Mouse (Mus musculus) MEL (cell line): Measurements from ENCODE around the gene Gm19668.

ENCODE experiments used
- CTCF ChIP-seq, 3 experiments: IDR thresholded peaks in 2 of 3; conservative IDR thresholded peaks in 1 of 3; 2 replicates each; pipeline ENCODE4 v1.5.1; 2011 to 2012; ENCODE audit warnings: low read length in 3 of 3, low read depth in 2 of 3, mild to moderate bottlenecking in 2 of 3, improper control_type of control experiment in 1 of 3, inconsistent platforms in 1 of 3, mixed read lengths in 1 of 3, moderate library complexity in 1 of 3; ENCODE audit not compliant: control insufficient read depth in 1 of 3, insufficient read depth in 1 of 3, poor library complexity in 1 of 3, severe bottlenecking in 1 of 3
- E2F4 ChIP-seq: IDR thresholded peaks from 2 replicates; pipeline ENCODE4 v1.6.1; 2011; ENCODE audit warnings: low read depth, low read length, improper control_type of control experiment, borderline replicate concordance
- EP300 ChIP-seq, 2 experiments: IDR thresholded peaks; 2 replicates each; pipeline ENCODE4 v1.6.1; 2011; ENCODE audit warnings: improper control_type of control experiment in 2 of 2, low read length in 2 of 2, low read depth in 1 of 2, mild to moderate bottlenecking in 1 of 2
- GATA1 ChIP-seq: IDR thresholded peaks from 2 replicates; pipeline ENCODE4 v1.6.1; 2011; ENCODE audit warnings: low read depth, low read length, improper control_type of control experiment
- MEF2A ChIP-seq: IDR thresholded peaks from 2 replicates; pipeline ENCODE4 v1.6.1; 2014; ENCODE audit warnings: low read depth, mild to moderate bottlenecking, inconsistent platforms, low read length, improper control_type of control experiment; ENCODE audit not compliant: poor library complexity, insufficient replicate concordance, severe bottlenecking; ENCODE audit errors: extremely low read depth
- NELFE ChIP-seq: IDR thresholded peaks from 2 replicates; pipeline ENCODE4 v1.6.1; 2011; ENCODE audit warnings: low read depth, low read length, improper control_type of control experiment
- POLR2A ChIP-seq, 2 experiments: IDR thresholded peaks; 2 replicates each; pipeline ENCODE4 v1.6.1; 2011 to 2012; ENCODE audit warnings: low read length in 2 of 2, mild to moderate bottlenecking in 2 of 2, control low read depth in 1 of 2, improper control_type of control experiment in 1 of 2, low read depth in 1 of 2, moderate library complexity in 1 of 2; ENCODE audit not compliant: control insufficient read depth in 1 of 2, insufficient read depth in 1 of 2, poor library complexity in 1 of 2
- POLR2AphosphoS2 ChIP-seq: IDR thresholded peaks from 2 replicates; pipeline ENCODE4 v1.6.1; 2011; ENCODE audit warnings: low read length, improper control_type of control experiment
- SIN3A ChIP-seq: IDR thresholded peaks from 2 replicates; pipeline ENCODE4 v1.6.1; 2012; ENCODE audit warnings: low read length, improper control_type of control experiment, inconsistent platforms
- TAL1 ChIP-seq: IDR thresholded peaks from 2 replicates; pipeline ENCODE4 v1.6.1; 2012; ENCODE audit warnings: mild to moderate bottlenecking, inconsistent platforms, low read length, moderate library complexity, mixed read lengths
- USF1 ChIP-seq: IDR thresholded peaks from 2 replicates; pipeline ENCODE4 v1.6.1; 2014; ENCODE audit warnings: low read depth, mild to moderate bottlenecking, inconsistent platforms, low read length, improper control_type of control experiment, moderate library complexity

GRCm38 (mm10) chr10:77814382-77814781, 15.4 kb upstream of the Gm19668 start, which contains the start of gene Gm2696:
- TF ChIP-seq E2F4 (no peak), CTCF (IDR thresholded peaks at IDR 0.05 in 2 of 3, conservative IDR thresholded peaks at IDR 0.05 in 1 of 3; ENCODE audit: control insufficient read depth in 1 of 3, insufficient read depth in 1 of 3, low read depth in 2 of 3, low read length in 3 of 3, poor library complexity in 1 of 3, severe bottlenecking in 1 of 3) (no peak), USF1 (no peak), TAL1 (no peak), POLR2A (IDR thresholded peaks at IDR 0.05; ENCODE audit: control insufficient read depth in 1 of 2, insufficient read depth in 1 of 2, low read depth in 1 of 2, low read length in 2 of 2, poor library complexity in 1 of 2) (no peak), EP300 (IDR thresholded peaks at IDR 0.05; ENCODE audit: low read depth in 1 of 2, low read length in 2 of 2) (no peak), GATA1 (no peak), POLR2AphosphoS2 (no peak), SIN3A (no peak), MEF2A (no peak), NELFE (no peak)
